Mouse (Mus musculus) kidney, embryonic 16.5 days (tissue): ENCODE measurements around the gene Rbm17. TPM values are rescaled to one million over a fixed set of nuclear protein-coding genes. Genes with fewer than 3 reads are reported as not detected.
"Not testable (repeated sequence)": the region's sequence is repeated elsewhere in the genome, so short reads cannot be mapped to it uniquely, and the experiment has no call there.

Experiments
- ATAC-seq: fragments of 200-750 bp; cut with Nextera tagmentation; 2 replicates; pipeline ENCODE4 v1.8.0; 2017; ENCODE audit warnings: moderate TSS enrichment; ENCODE audit not compliant: low FRiP score, low TSS enrichment
- H3K27ac ChIP-seq: fragments of 300-500 bp; sonication (generic); 2 replicates; pipeline ENCODE4 v1.5.1; 2014; ENCODE audit warnings: low read length
- H3K27me3 ChIP-seq: fragments of 300-500 bp; sonication (generic); 2 replicates; pipeline ENCODE4 v1.6.1; 2014; ENCODE audit warnings: low read length, control low read depth, mixed read lengths; ENCODE audit not compliant: insufficient read depth
- H3K36me3 ChIP-seq: fragments of 300-500 bp; sonication (generic); 2 replicates; pipeline ENCODE4 v1.6.1; 2014; ENCODE audit warnings: low read length, control low read depth, mixed read lengths; ENCODE audit not compliant: insufficient read depth
- H3K4me1 ChIP-seq: fragments of 300-500 bp; sonication (generic); 2 replicates; pipeline ENCODE4 v1.6.1; 2014; ENCODE audit warnings: low read length, control low read depth, mixed read lengths; ENCODE audit not compliant: insufficient read depth
- H3K4me2 ChIP-seq: fragments of 300-500 bp; sonication (generic); replicated peaks from 2 replicates; pipeline ENCODE4 v1.6.1; 2014; ENCODE audit warnings: low read depth, low read length
- H3K4me3 ChIP-seq: fragments of 300-500 bp; sonication (generic); 2 replicates; pipeline ENCODE4 v1.5.1; 2014; ENCODE audit warnings: mild to moderate bottlenecking, low read length
- H3K9ac ChIP-seq: fragments of 300-500 bp; sonication (generic); replicated peaks from 2 replicates; pipeline ENCODE4 v1.6.1; 2014; ENCODE audit warnings: low read length
- H3K9me3 ChIP-seq: fragments of 300-500 bp; sonication (generic); 2 replicates; pipeline ENCODE4 v1.6.1; 2016; ENCODE audit warnings: low read length, control low read depth
- WGBS: fragments of 180-500 bp; shearing (Covaris S2); extraction: QIAGEN DNeasy Blood & Tissue Kit; methylation state at CpG from one replicate; pipeline ENCODE4 v1.1.7; 2014; 5-methylcytosine and 5-hydroxymethylcytosine counted together
- polyA plus RNA-seq: library from polyadenylated mRNA; unstranded; fragments of >200 nt; fragmentation: Nextera tagmentation; extraction: Ambion mirVana; gene quantifications from 2 replicates; pipeline ENCODE4 v1.2.1, GENCODE M21; 2015

The Rbm17 gene
- polyA plus RNA-seq, 1 experiment from 2014 or later: 147 TPM

DNA sequence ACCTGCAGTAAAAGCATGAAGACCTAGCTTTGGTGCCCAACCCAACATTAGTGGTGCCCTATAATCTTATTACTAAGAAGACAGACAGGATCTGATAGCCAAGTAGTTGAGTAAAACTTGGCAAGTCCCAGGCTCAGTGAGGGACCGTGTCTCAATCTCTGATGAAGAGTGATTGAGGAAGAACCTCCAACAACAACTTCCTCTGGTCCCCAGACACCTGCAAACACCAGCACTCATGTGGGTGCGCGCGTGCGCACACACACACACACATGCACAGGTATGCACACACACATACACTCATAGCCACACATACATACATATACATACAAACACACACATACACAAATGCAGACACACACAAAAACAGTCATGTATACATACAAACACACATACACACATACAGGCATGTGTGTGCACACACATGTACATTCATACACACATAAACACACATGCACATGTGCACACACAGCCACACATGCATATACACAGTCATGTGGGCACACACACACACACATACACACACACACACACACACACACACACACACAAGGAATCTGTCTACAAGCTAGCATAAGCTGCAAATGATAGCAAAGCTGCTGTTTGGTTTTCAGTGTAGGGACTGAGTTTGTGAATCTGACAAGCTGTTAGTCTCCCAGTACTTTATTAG is 31.7 kb upstream of the Rbm17 start:
- ATAC-seq: no peak
- WGBS: 98% methylated on average over 5 of the region's 5 CpGs

DNA sequence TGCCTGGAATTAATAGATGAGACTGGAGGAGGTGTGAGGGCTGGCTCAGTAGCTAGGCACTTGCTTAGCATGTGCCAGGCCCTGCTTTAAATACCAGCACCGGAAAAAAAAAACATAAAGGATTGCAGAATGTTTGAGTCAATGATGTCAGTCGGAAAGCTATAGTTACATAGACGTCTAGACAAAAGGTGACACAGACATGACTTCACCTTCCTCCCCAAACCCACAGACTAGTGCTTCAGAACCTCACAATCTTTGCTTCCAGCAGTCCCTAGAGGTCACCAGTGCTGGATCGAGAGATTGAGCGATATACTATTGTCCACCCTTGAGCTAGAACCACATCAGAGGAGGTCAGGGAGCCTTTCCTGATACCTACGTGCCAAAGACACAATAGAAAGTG is 31.1 kb upstream of the Rbm17 start:
- H3K9ac ChIP-seq: no peak overlapping the region
- no peak overlapping the region for H3K4me2 ChIP-seq
- no peak overlapping the region for H3K4me3 ChIP-seq
- H3K36me3 ChIP-seq: no peaks in the 10 kb centered on the region
- ATAC-seq: no peak
- no peaks in the 10 kb centered on the region for H3K27me3 ChIP-seq
- WGBS: 86% methylated on average over 6 of the region's 6 CpGs
- H3K4me1 ChIP-seq: no peaks in the 10 kb centered on the region
- no peaks in the 10 kb centered on the region for H3K9me3 ChIP-seq
- H3K27ac ChIP-seq: no peak overlapping the region

More for the DNA sequence above, 31.7 kb upstream of the Rbm17 start:
- no peak overlapping the region for H3K4me3 ChIP-seq
- H3K27me3 ChIP-seq: no peaks in the 10 kb centered on the region
- H3K9me3 ChIP-seq: no peaks in the 10 kb centered on the region
- no peak overlapping the region for H3K4me2 ChIP-seq
- no peak overlapping the region for H3K27ac ChIP-seq
- H3K4me1 ChIP-seq: no peaks in the 10 kb centered on the region
- H3K36me3 ChIP-seq: no peaks in the 10 kb centered on the region
- H3K9ac ChIP-seq: no peak overlapping the region

DNA sequence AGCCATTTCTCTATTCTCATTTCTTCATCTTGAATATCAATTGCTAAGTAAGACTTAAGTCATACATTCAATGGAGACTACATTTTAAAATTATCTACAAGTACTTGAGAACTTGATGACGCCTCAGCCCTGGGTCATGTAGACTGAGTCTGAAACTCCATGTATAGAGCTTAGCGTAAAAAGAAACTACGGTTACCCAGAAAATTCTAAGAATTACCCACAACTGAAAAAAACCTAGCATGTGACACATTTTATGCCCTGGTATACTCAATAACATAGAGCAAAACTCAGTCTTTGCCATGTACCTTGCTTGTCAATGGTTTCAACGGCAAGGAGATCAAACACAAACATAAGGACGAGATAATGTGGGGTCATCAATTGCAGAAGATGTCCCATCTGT is 21.9 kb upstream of the Rbm17 start, which contains the start of gene Gm17490:
Gene Gm17490, minus strand, starts transcription at position 375 of the 400 bp plus-strand sequence.
- H3K4me2 ChIP-seq: no peak within 1 kb of the TSS
- H3K9me3 ChIP-seq: no peaks in the 10 kb centered on the region
- no peak within 1 kb of the TSS for H3K9ac ChIP-seq
- H3K27me3 ChIP-seq: no peaks in the 10 kb centered on the region
- no peak within 1 kb of the TSS for H3K4me3 ChIP-seq
- no peak within 1 kb of the TSS for H3K27ac ChIP-seq
- no peak for ATAC-seq
- WGBS: 97% methylated on average over 5 of the region's 5 CpGs
- no peaks in the 10 kb centered on the region for H3K4me1 ChIP-seq
- no peaks in the 10 kb centered on the region for H3K36me3 ChIP-seq

DNA sequence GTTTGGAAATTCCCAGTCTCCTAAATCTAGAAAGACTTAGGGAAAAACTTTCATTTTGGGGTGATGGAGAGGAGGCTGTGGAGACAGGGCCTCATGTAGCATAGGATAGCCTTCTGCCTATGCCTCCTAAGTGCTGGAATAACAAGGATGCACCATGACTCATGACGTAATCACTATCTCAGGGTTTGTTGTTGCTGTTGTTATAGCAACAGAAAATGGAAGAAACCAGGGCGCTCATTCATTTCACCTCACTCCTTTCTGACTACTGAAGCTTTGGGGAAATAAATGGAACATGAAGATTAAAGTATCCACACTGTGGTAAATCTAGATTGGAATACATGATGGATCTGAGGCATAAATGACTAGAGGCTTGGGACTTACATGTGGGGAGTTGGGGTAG is 19.8 kb upstream of the Rbm17 start:
- Histone ChIP-seq H3K4me3 (no peak overlapping the region), H3K27ac (no peak overlapping the region), H3K9ac (no peak overlapping the region), H3K4me2 (no peak overlapping the region), H3K9me3 (no peaks in the 10 kb centered on the region), H3K36me3 (no peaks in the 10 kb centered on the region), H3K4me1 (no peaks in the 10 kb centered on the region), H3K27me3 (no peaks in the 10 kb centered on the region)
- WGBS: 87% methylated on average over 2 of the region's 2 CpGs
- no peak for ATAC-seq

DNA sequence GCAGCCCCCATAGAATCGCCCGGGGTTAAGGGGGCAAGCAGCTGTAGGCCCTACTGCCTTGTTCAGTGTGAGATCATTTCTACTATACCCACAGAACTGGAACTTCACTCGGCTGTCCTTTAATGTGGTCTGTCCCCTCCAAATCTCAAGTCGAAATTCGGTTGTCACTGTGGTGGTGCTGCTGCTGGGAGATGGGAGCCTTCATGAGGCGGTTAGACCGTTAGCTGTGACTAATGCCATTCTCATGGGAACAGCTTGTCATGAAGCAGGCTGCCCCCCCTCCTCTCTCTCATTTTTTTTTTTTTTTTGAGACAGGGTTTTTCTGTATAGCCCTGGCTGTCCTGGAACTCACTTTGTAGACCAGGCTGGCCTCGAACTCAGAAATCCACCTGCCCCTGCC is 19.2 kb upstream of the Rbm17 start:
- Histone ChIP-seq H3K4me3 (no peak overlapping the region), H3K36me3 (no peaks in the 10 kb centered on the region), H3K9ac (no peak overlapping the region), H3K4me2 (no peak overlapping the region), H3K9me3 (no peaks in the 10 kb centered on the region), H3K27me3 (no peaks in the 10 kb centered on the region), H3K4me1 (no peaks in the 10 kb centered on the region), H3K27ac (no peak overlapping the region)
- ATAC-seq: no peak
- WGBS: 90% methylated on average over 8 of the region's 8 CpGs

DNA sequence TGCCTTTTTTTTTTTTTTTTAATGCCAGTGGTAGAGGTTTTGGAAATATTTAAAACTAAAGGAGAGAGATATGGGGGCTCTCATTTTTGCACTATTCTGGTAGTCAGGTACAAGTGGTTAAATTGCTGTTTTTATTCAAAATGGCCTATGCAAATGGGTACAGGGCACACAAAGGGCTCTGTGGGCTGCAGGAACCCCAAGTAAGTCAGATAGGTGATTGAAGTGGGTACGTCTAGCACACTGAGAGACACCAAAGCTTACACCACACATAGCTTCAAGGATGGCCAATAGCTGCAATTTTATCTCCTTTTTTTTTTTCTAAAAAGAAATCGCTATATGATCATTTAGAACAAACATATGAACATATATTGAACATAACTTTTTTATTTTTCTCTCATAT is 15.6 kb upstream of the Rbm17 start:
- no peak overlapping the region for H3K27ac ChIP-seq
- no peaks in the 10 kb centered on the region for H3K27me3 ChIP-seq
- H3K4me2 ChIP-seq: no peak overlapping the region
- 98% methylated on average over 2 of the region's 2 CpGs for WGBS
- no peak overlapping the region for H3K9ac ChIP-seq
- H3K36me3 ChIP-seq: no peaks in the 10 kb centered on the region
- peaks cover 6% of the 10 kb centered on the region for H3K9me3 ChIP-seq
- no peak for ATAC-seq
- no peaks in the 10 kb centered on the region for H3K4me1 ChIP-seq
- no peak overlapping the region for H3K4me3 ChIP-seq

DNA sequence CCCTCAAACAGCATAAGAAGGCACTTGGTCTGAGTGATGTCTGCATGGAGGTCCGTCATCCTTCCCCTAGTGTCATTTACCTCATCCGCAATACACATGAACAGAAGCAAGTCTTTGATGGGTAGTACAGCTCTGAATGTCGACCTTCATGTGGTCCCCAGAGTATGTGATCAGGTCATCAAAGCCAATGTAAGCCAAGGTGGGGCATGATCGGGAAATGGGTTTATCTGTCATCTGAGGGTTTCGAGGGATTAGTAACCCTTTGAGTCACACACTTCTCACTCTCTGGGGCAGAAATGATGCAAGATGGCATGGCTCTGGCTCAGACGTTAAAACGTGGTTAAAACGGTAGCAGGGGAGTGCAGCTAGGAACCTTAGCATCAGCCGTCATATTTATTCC is 12.9 kb upstream of the Rbm17 start:
- H3K27me3 ChIP-seq: no peaks in the 10 kb centered on the region
- no peaks in the 10 kb centered on the region for H3K4me1 ChIP-seq
- no peak overlapping the region for H3K4me2 ChIP-seq
- H3K36me3 ChIP-seq: no peaks in the 10 kb centered on the region
- no peak overlapping the region for H3K9ac ChIP-seq
- no peak overlapping the region for H3K4me3 ChIP-seq
- no peak overlapping the region for H3K27ac ChIP-seq
- WGBS: 90% methylated on average over 9 of the region's 9 CpGs
- peaks cover 6% of the 10 kb centered on the region for H3K9me3 ChIP-seq
- ATAC-seq: no peak

DNA sequence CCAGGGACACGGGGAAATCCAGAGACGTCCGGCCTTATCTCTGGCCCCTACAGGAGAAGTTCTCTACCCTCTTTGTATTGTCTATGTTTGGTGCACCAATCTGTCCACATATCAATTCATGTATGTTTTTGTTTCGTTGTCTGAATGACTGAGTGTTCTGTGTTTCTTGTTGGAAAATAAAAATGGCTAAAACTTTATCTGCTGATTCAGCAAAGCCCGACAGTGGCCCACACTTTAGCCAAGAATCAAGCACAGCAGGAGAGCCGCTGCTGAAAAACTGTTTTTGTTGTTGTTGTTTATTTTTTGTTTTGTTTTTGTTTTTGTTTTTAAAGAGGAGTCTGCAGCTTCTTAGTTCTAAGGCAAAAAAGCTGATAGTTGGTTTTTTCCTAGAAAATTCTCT is 9.0 kb upstream of the Rbm17 start:
- not testable (repeated sequence) for H3K36me3 ChIP-seq, H3K4me1 ChIP-seq, H3K9ac ChIP-seq, H3K4me3 ChIP-seq, ATAC-seq, H3K27ac ChIP-seq, H3K9me3 ChIP-seq, H3K4me2 ChIP-seq, H3K27me3 ChIP-seq
- WGBS: 89% methylated on average over 6 of the region's 6 CpGs

DNA sequence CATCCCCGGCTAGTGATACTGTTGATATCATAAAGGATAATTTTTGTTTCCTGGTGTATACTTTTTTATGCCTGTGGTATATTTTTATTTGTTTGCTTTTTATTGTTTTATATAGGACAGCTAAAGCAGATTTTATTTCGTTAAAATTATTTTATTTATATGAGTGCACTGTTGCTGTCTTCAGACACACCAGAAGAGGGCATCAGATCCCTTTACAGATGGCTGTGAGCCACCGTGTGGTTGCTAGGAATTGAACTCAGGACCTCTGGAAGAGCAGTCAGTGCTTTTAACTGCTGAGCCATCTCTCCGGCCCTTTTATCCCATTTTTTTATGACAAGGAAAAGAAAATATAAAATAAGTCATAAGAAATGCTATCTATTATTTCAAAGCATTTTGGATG is 2.8 kb upstream of the Rbm17 start:
- 77% methylated on average over 4 of the region's 4 CpGs for WGBS
- H3K4me2 ChIP-seq, H3K27ac ChIP-seq, H3K27me3 ChIP-seq, H3K36me3 ChIP-seq, H3K9me3 ChIP-seq, H3K4me1 ChIP-seq, H3K9ac ChIP-seq, ATAC-seq, H3K4me3 ChIP-seq: not testable (repeated sequence)

DNA sequence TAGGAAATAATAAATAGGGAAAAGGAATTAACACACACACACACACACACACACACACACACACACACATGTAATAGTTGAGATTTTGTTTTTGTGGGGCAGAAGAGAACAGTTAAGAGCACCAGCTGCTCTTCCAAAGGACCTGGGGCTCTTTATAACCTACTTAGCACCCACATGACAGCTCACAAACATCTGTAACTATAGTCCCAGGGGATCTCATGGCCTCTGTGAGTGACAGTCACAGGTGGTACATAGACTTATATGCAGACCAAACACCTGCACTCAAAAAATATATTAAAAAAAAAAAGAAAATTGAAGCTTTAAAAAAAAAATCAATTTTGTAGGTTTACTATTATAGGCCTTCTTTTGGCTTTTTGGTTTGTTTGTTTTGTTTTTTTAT is 958 bp upstream of the Rbm17 start:
- Histone ChIP-seq H3K9ac (no peak overlapping the region), H3K36me3 (peaks cover 8% of the 10 kb centered on the region)
- no peak for ATAC-seq

More for the DNA sequence above, 958 bp upstream of the Rbm17 start:
- Histone ChIP-seq H3K4me1 (peaks cover 12% of the 10 kb centered on the region), H3K4me3 (no peak overlapping the region), H3K4me2 (no peak overlapping the region), H3K27me3 (no peaks in the 10 kb centered on the region), H3K27ac (no peak overlapping the region), H3K9me3 (no peaks in the 10 kb centered on the region)
